Mouse (Mus musculus) E14TG2a.4 (cell line): ENCODE measurements around the gene Arrdc5.

Experiments used
- CTCF ChIP-seq: conservative IDR thresholded peaks from 2 replicates; pipeline ENCODE4 v1.5.1; 2014; ENCODE audit warnings: low read length
- POU5F1 ChIP-seq: IDR thresholded peaks from 2 replicates; pipeline ENCODE4 v1.6.1; 2014; ENCODE audit warnings: low read length, borderline replicate concordance

DNA sequence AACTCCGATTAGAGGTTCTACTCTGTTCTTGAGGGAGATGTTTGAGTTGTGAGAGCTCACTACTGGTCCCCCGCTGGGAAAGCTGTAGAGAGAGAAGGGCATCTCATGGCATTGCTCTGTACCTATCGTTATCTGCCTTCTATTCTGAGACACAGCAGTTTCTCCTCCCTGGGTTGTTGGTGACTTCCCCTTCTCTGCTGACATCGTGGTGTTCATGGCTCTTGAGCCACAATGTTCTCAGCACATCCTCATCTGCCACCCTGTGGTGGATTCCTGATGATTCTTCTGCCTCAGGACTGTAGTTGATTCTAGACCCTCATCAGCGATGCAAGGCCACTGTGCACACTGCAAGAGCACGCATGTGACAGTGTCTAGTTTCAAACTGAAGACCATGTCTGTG lies 37.7 kb upstream of the Arrdc5 start:
- no peak for TF ChIP-seq CTCF
- no peak for TF ChIP-seq POU5F1
